Mouse (Mus musculus) adrenal gland (tissue): ENCODE results near the gene Slfn8.
"Not testable (repeated sequence)": the region's sequence is repeated elsewhere in the genome, so short reads cannot be mapped to it uniquely, and the experiment has no call there.

Source experiments
- intact Hi-C: fragments of 180-260 bp; cut with DNase I; formaldehyde crosslinking; loops from one replicate; pipeline ENCODE4 v1.15.1; 2025

The Slfn8 gene

DNA sequence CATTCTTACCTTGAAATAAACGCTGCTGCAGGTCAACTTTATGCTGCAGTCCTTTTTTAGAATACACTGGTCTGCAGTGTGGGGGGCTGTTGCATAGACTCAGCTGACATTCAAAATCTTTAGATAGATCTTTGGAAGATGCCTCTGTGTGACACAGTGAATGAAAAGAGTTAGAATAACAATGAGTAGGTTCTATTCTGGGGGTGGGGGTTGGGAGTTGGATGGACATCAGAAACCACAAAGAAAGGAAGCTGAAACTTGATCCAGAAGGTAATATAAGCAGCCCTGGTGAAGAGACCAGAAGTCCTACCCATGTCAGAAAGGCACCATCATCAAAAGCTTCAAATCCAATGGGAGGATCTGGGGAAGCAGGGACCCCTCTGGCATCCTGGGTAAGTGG is 7.3 kb downstream of the Slfn8 start:
- intact Hi-C loops: no loop called here

DNA sequence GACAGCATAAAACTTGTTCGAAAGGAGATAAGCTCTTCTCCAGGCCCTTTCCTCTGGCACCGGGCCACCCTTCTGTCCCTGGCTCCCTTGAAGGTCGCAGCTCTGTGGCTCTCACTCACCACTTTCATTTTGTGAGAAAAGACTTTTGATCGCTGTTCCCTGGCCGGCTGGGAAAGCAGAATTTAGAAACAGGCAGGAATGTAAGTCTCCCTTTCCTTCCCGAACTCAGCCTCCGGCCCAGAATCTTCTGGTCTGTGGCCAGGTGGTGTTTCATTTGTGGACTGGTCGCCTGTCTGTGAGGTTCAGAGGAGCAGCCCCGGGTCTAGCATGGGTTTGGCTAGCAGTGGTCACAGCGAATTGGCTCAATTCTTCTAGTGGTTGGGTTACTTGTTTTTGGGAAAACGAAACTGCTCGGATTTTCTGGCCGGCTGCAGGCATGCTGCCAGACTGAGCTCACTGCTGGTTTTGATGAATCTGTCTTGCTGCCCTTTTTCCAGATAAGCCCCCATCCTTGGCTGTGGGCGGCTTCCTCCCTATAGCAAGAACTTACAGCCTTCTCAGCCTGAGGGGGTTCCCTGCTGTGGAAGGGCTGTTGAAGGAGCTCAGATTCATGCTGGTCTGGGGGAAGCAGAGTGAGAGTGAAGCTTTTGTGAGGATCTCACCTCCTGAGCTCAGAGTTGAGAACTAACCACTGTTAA is 29.0 kb downstream of the Slfn8 start, which contains the start of gene Slfn9:
Slfn9 (minus strand) TSS at position 362 of the 698 bp plus-strand sequence.
- intact Hi-C loops: no loop called here

DNA sequence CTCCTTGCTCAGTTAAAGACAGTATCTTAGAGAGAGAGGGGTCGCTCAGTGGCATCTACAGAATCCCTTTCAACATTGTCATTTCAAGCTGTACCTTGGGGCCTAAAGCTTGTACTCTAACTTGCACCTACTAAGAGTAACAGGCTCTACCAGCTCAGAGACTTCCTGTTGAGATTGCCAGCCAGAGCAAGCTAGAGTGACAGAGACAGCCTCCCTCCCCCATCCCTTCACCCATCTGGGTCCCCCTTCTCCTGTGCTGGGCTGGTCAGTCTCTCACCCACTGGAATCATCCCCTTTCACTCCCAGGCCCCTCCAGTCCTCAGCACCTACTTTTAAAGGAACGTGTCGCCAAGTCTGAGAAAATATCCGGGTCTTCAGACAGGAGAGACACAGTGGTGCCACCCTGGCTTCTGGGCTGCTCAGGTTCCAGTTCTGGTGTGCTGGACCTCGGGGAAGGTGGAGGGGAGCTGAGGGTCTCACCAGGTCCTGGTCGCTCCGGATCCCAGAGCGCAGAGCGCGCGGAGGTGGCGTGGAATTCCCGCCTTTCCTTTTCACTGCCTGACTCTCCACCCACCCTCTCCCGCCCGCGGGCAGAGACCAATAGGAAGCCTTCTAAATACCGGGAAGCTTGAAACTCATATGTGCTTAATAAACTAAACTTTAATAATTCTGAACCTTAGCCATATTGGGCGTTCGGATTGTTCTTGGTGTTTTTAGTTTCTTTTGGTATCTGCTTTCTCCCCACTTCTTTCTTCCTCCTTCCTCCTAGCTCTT is 29.8 kb downstream of the Slfn8 start:
- intact Hi-C loops: not testable (repeated sequence)

DNA sequence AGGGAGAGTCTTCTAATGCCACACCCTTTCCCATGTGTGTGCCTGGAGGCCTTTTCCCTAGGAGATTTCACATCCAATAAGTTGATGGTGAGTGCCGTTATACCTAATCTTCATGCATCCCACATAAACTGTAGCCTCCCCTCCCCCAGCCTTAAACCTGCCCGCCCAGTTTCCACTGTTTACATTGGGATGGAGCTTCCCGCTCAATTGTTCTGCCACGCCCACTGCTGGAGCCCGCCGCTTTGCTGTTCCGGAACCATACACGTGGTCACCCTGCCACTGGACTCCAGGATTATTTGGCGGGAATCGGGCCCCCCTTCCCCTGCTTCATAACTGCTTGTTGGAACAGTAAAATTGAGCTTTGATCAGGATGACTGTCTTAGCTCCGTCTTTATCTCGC is 31.3 kb downstream of the Slfn8 start:
- intact Hi-C loops: no loop called here

DNA sequence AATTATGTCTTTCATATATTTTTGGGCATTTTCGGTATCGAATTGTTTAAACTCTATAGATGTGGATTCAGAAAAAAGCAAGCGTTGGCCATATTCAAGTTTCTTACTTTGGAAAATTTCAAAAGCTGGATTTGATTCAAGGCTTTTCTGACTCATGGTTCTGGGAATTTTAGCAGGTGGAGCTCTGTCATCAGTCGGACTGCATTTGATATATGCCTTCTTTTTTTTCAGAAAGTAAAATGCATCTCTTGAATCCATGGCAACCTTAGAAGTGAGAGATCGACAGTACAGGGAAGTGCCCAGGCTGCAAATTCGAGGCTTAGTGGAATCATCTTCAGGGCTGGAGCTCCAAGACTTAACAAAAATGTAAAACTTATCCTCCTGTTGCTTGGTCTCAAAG is 33.0 kb downstream of the Slfn8 start:
- intact Hi-C loops: no loop called here

DNA sequence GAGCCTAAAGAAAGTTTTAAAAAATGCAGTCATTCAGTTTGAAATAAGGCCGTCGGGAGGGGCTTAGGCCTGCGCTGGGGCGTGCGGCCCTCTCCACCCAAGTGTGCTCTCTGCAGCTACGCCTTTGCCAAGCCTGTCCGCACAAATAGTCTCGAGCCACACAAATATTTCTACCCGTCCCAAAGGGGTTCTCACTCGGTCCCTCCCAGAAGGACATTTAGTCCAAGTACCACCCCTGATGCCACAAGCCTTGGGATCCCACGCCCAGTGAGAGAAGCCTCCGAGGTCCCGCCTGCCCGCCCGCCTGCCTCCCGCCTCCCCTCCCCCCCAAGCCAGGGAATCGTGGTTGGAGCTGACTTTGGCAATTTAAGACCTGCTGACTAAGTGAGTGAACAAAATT is 37.4 kb downstream of the Slfn8 start:
- intact Hi-C loops: no loop called here

GRCm38 (mm10) chr11:82982409-82982808 is 38.2 kb downstream of the Slfn8 start:
- intact Hi-C loops: not testable (repeated sequence)

- intact Hi-C loops: no loop called here
Observed at GRCm38 (mm10) chr11:82973916-82974315, 46.7 kb downstream of the Slfn8 start.

DNA sequence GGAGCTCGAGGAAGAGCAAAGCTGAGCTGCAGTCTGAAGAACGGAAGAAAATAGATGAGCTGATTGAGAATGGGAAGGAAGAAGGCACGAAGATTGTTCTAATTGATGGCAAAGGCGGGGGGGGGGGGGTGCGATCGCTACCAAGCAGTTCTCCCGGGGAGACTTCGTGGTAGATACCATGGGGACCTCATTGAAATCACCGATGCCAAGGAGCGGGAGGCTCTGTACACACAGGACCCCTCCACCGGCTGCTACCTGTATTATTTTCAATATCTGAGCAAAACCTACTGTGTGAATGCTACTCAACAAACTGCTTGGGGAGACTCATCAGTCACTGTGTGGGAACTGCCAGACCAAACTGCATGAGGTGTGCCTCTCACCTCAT is 49.0 kb downstream of the Slfn8 start:
- intact Hi-C loops: no loop called here

- intact Hi-C loops: no loop called here
Observed at GRCm38 (mm10) chr11:82970712-82971589, 49.7 kb downstream of the Slfn8 start.

DNA sequence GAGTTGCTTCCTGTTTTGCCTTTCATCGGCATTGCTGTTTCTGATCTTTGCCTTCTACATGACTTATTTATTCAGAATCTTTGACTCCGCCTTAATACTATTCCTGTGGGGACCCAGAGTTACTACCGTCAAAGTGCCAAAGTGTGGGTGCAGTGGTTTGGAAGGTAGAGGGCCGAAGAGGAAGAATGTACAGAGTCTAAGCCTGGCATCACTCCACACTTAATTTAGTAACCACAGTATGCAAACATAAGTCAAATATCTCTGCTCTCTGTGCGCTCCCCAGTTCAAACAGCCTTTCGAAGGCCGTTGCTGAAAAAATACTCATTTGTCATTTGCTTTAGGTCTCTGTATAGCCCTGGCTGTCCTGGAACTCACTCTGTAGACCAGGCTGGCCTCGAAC is 58.4 kb downstream of the Slfn8 start:
- intact Hi-C loops: no loop called here

- intact Hi-C loops: no loop called here
Observed at GRCm38 (mm10) chr11:82961743-82962142, 58.9 kb downstream of the Slfn8 start.

GRCm38 (mm10) chr11:82959613-82960012 is 61.0 kb downstream of the Slfn8 start:
- intact Hi-C loops: loop anchor here (1.0 kb wide), 1 partner anchor 44 kb away; no protein-coding TSS in a partner anchor

- intact Hi-C loops: no loop called here
Observed at GRCm38 (mm10) chr11:82956925-82957324, 63.7 kb downstream of the Slfn8 start.

- intact Hi-C loops: no loop called here
Observed at GRCm38 (mm10) chr11:82954631-82955030, 66.0 kb downstream of the Slfn8 start.

GRCm38 (mm10) chr11:82952612-82953542 is 67.7 kb downstream of the Slfn8 start:
- intact Hi-C loops: no loop called here
